Mouse (Mus musculus): ENCODE measurements around the gene Map2k6. TPM values are rescaled to one million over a fixed set of nuclear protein-coding genes. Genes with fewer than 3 reads are reported as not detected.

Map2k6 gene
- total RNA-seq, 1 experiment from 2014 or later = 21.7 TPM

GRCm38 (mm10) chr11:110497743-110498142 is 98.8 kb downstream of the Map2k6 start:
- ATAC-seq (replicated peaks in 1 of 2; ENCODE audit: insufficient read depth in 1 of 2, low FRiP score in 2 of 2, low TSS enrichment in 1 of 2, low read depth in 1 of 2, poor library complexity in 2 of 2, severe bottlenecking in 2 of 2) = no peak

GRCm38 (mm10) chr11:110498651-110499213 is 99.8 kb downstream of the Map2k6 start:
- ATAC-seq (replicated peaks in 1 of 2; ENCODE audit: insufficient read depth in 1 of 2, low FRiP score in 2 of 2, low TSS enrichment in 1 of 2, low read depth in 1 of 2, poor library complexity in 2 of 2, severe bottlenecking in 2 of 2) = peak; percentile 60 to 61; a peak in 3 of 4 replicates

- no peak for ATAC-seq (replicated peaks in 1 of 2; ENCODE audit: insufficient read depth in 1 of 2, low FRiP score in 2 of 2, low TSS enrichment in 1 of 2, low read depth in 1 of 2, poor library complexity in 2 of 2, severe bottlenecking in 2 of 2)
These were observed 104.2 kb downstream of the Map2k6 start for GRCm38 (mm10) chr11:110502937-110503670.

- no peak for ATAC-seq (replicated peaks in 1 of 2; ENCODE audit: insufficient read depth in 1 of 2, low FRiP score in 2 of 2, low TSS enrichment in 1 of 2, low read depth in 1 of 2, poor library complexity in 2 of 2, severe bottlenecking in 2 of 2)
These were observed 112.5 kb downstream of the Map2k6 start for GRCm38 (mm10) chr11:110511466-110511865.

GRCm38 (mm10) chr11:110518648-110519047 is 119.7 kb downstream of the Map2k6 start:
- ATAC-seq (replicated peaks in 1 of 2; ENCODE audit: insufficient read depth in 1 of 2, low FRiP score in 2 of 2, low TSS enrichment in 1 of 2, low read depth in 1 of 2, poor library complexity in 2 of 2, severe bottlenecking in 2 of 2) = no peak

GRCm38 (mm10) chr11:110522906-110523305 is 124.0 kb downstream of the Map2k6 start:
- ATAC-seq (replicated peaks in 1 of 2; ENCODE audit: insufficient read depth in 1 of 2, low FRiP score in 2 of 2, low TSS enrichment in 1 of 2, low read depth in 1 of 2, poor library complexity in 2 of 2, severe bottlenecking in 2 of 2) = no peak

GRCm38 (mm10) chr11:110526156-110526555 is 127.2 kb downstream of the Map2k6 start:
- ATAC-seq (replicated peaks in 1 of 2; ENCODE audit: insufficient read depth in 1 of 2, low FRiP score in 2 of 2, low TSS enrichment in 1 of 2, low read depth in 1 of 2, poor library complexity in 2 of 2, severe bottlenecking in 2 of 2) = no peak

- no peak for ATAC-seq (replicated peaks in 1 of 2; ENCODE audit: insufficient read depth in 1 of 2, low FRiP score in 2 of 2, low TSS enrichment in 1 of 2, low read depth in 1 of 2, poor library complexity in 2 of 2, severe bottlenecking in 2 of 2)
These were observed 132.2 kb downstream of the Map2k6 start for GRCm38 (mm10) chr11:110531087-110531486.

GRCm38 (mm10) chr11:110534856-110535255 is 135.9 kb downstream of the Map2k6 start:
- no peak for ATAC-seq (replicated peaks in 1 of 2; ENCODE audit: insufficient read depth in 1 of 2, low FRiP score in 2 of 2, low TSS enrichment in 1 of 2, low read depth in 1 of 2, poor library complexity in 2 of 2, severe bottlenecking in 2 of 2)

- no peak for ATAC-seq (replicated peaks in 1 of 2; ENCODE audit: insufficient read depth in 1 of 2, low FRiP score in 2 of 2, low TSS enrichment in 1 of 2, low read depth in 1 of 2, poor library complexity in 2 of 2, severe bottlenecking in 2 of 2)
These were observed 137.6 kb downstream of the Map2k6 start for GRCm38 (mm10) chr11:110536533-110536932.

GRCm38 (mm10) chr11:110537602-110538001 is 138.7 kb downstream of the Map2k6 start:
- ATAC-seq (replicated peaks in 1 of 2; ENCODE audit: insufficient read depth in 1 of 2, low FRiP score in 2 of 2, low TSS enrichment in 1 of 2, low read depth in 1 of 2, poor library complexity in 2 of 2, severe bottlenecking in 2 of 2) = peak; percentile 77 to 83; a peak in 3 of 4 replicates

GRCm38 (mm10) chr11:110538206-110538605 is 139.3 kb downstream of the Map2k6 start:
- ATAC-seq (replicated peaks in 1 of 2; ENCODE audit: insufficient read depth in 1 of 2, low FRiP score in 2 of 2, low TSS enrichment in 1 of 2, low read depth in 1 of 2, poor library complexity in 2 of 2, severe bottlenecking in 2 of 2) = peak; percentile 66 to 77; a peak in 3 of 4 replicates

- no peak for ATAC-seq (replicated peaks in 1 of 2; ENCODE audit: insufficient read depth in 1 of 2, low FRiP score in 2 of 2, low TSS enrichment in 1 of 2, low read depth in 1 of 2, poor library complexity in 2 of 2, severe bottlenecking in 2 of 2)
These were observed 143.0 kb downstream of the Map2k6 start for GRCm38 (mm10) chr11:110541933-110542332.

- no peak for ATAC-seq (replicated peaks in 1 of 2; ENCODE audit: insufficient read depth in 1 of 2, low FRiP score in 2 of 2, low TSS enrichment in 1 of 2, low read depth in 1 of 2, poor library complexity in 2 of 2, severe bottlenecking in 2 of 2)
These were observed 145.7 kb downstream of the Map2k6 start for GRCm38 (mm10) chr11:110544419-110545210.

- no peak for ATAC-seq (replicated peaks in 1 of 2; ENCODE audit: insufficient read depth in 1 of 2, low FRiP score in 2 of 2, low TSS enrichment in 1 of 2, low read depth in 1 of 2, poor library complexity in 2 of 2, severe bottlenecking in 2 of 2)
These were observed 146.5 kb downstream of the Map2k6 start for GRCm38 (mm10) chr11:110545416-110545815.

GRCm38 (mm10) chr11:110551471-110551967 is 152.6 kb downstream of the Map2k6 start:
- no peak for ATAC-seq (replicated peaks in 1 of 2; ENCODE audit: insufficient read depth in 1 of 2, low FRiP score in 2 of 2, low TSS enrichment in 1 of 2, low read depth in 1 of 2, poor library complexity in 2 of 2, severe bottlenecking in 2 of 2)

GRCm38 (mm10) chr11:110562320-110563081 is 163.6 kb downstream of the Map2k6 start:
- no peak for ATAC-seq (replicated peaks in 1 of 2; ENCODE audit: insufficient read depth in 1 of 2, low FRiP score in 2 of 2, low TSS enrichment in 1 of 2, low read depth in 1 of 2, poor library complexity in 2 of 2, severe bottlenecking in 2 of 2)

Measured in hematopoietic stem cell, adult 5-6 weeks (primary cell).